Mouse (Mus musculus) forebrain, embryonic 11.5 days (tissue): ENCODE results near the gene Rasgrf2. TPM values are rescaled to one million over a fixed set of nuclear protein-coding genes. Genes with fewer than 3 reads are reported as not detected.

ENCODE experiments used
- ATAC-seq: fragments of 200-750 bp; cut with Nextera tagmentation; replicated peaks from 2 replicates; pipeline ENCODE4 v1.8.0; 2017; ENCODE audit warnings: moderate TSS enrichment; ENCODE audit not compliant: low FRiP score
- DNase-seq: peaks from one replicate; pipeline ENCODE4 v3.0.0-alpha.2; 2017; ENCODE audit warnings: low spot score
- H3K27ac ChIP-seq: fragments of 300-500 bp; sonication (generic); 2 replicates; pipeline ENCODE4 v1.5.1; 2014; ENCODE audit warnings: low read depth, low read length
- H3K27me3 ChIP-seq: fragments of 300-500 bp; sonication (generic); 2 replicates; pipeline ENCODE4 v1.6.1; 2014; ENCODE audit warnings: mild to moderate bottlenecking, low read length, mixed read lengths; ENCODE audit not compliant: control insufficient read depth, insufficient read depth
- H3K36me3 ChIP-seq: fragments of 300-500 bp; sonication (generic); 2 replicates; pipeline ENCODE4 v1.6.1; 2014; ENCODE audit warnings: mild to moderate bottlenecking, low read length, moderate library complexity, mixed read lengths; ENCODE audit not compliant: control insufficient read depth, insufficient read depth
- H3K4me1 ChIP-seq: fragments of 300-500 bp; sonication (generic); replicated peaks from 2 replicates; pipeline ENCODE4 v1.6.1; 2014; ENCODE audit warnings: low read length, mixed read lengths; ENCODE audit not compliant: control insufficient read depth, insufficient read depth
- H3K4me2 ChIP-seq: fragments of 300-500 bp; sonication (generic); 2 replicates; pipeline ENCODE4 v1.6.1; 2014; ENCODE audit warnings: low read depth, mild to moderate bottlenecking, low read length, moderate library complexity, mixed read lengths; ENCODE audit not compliant: severe bottlenecking
- H3K4me3 ChIP-seq: fragments of 300-500 bp; sonication (generic); 2 replicates; pipeline ENCODE4 v1.5.1; 2014; ENCODE audit warnings: low read depth, low read length
- H3K9ac ChIP-seq: fragments of 300-500 bp; sonication (generic); 2 replicates; pipeline ENCODE4 v1.6.1; 2014; ENCODE audit warnings: low read length
- H3K9me3 ChIP-seq: fragments of 300-500 bp; sonication (generic); 2 replicates; pipeline ENCODE4 v1.6.1; 2016; ENCODE audit warnings: low read length, mixed read lengths; ENCODE audit not compliant: control insufficient read depth
- WGBS: fragments of 180-500 bp; shearing (Covaris S2); extraction: QIAGEN DNeasy Blood & Tissue Kit; methylation state at CpG from one replicate; pipeline ENCODE4 v1.1.7; 2014; 5-methylcytosine and 5-hydroxymethylcytosine counted together
- polyA plus RNA-seq: library from polyadenylated mRNA; unstranded; fragments of >200 nt; fragmentation: Nextera tagmentation; extraction: Ambion mirVana; gene quantifications from 2 replicates; pipeline ENCODE4 v1.2.1, GENCODE M21; 2014

The Rasgrf2 gene
- polyA plus RNA-seq, 1 experiment from 2014 or later = 0.08 TPM

- DNase-seq (no peak), ATAC-seq (no peak)
- Histone ChIP-seq H3K27ac (no peak overlapping the region), H3K36me3 (no peaks in the 10 kb centered on the region), H3K27me3 (no peaks in the 10 kb centered on the region), H3K4me3 (no peak overlapping the region), H3K9me3 (no peaks in the 10 kb centered on the region), H3K4me1 (no peaks in the 10 kb centered on the region), H3K4me2 (no peak overlapping the region), H3K9ac (no peak overlapping the region)
Observed at GRCm38 (mm10) chr13:92068651-92069050, 62.8 kb downstream of the Rasgrf2 start.

GRCm38 (mm10) chr13:92067831-92068230, 63.6 kb downstream of the Rasgrf2 start:
- H3K27me3 ChIP-seq = no peaks in the 10 kb centered on the region
- H3K27ac ChIP-seq = no peak overlapping the region
- no peaks in the 10 kb centered on the region for H3K4me1 ChIP-seq
- H3K4me2 ChIP-seq = no peak overlapping the region
- H3K36me3 ChIP-seq = no peaks in the 10 kb centered on the region
- 78% methylated on average over 2 of the region's 2 CpGs for WGBS
- no peak for DNase-seq
- H3K9me3 ChIP-seq = no peaks in the 10 kb centered on the region
- no peak overlapping the region for H3K4me3 ChIP-seq
- no peak for ATAC-seq
- no peak overlapping the region for H3K9ac ChIP-seq

- no peak for ATAC-seq
- WGBS = 92% methylated on average over 12 of the region's 12 CpGs
- Histone ChIP-seq H3K9ac (no peak overlapping the region), H3K36me3 (no peaks in the 10 kb centered on the region), H3K4me3 (no peak overlapping the region), H3K4me2 (no peak overlapping the region), H3K4me1 (no peaks in the 10 kb centered on the region), H3K9me3 (no peaks in the 10 kb centered on the region), H3K27me3 (no peaks in the 10 kb centered on the region), H3K27ac (no peak overlapping the region)
- DNase-seq = no peak
Observed at GRCm38 (mm10) chr13:92053748-92054147, 77.7 kb downstream of the Rasgrf2 start.

GRCm38 (mm10) chr13:92053001-92053400, 78.5 kb downstream of the Rasgrf2 start:
- no peak overlapping the region for H3K4me2 ChIP-seq
- no peaks in the 10 kb centered on the region for H3K27me3 ChIP-seq
- no peak overlapping the region for H3K27ac ChIP-seq
- no peaks in the 10 kb centered on the region for H3K4me1 ChIP-seq
- H3K9ac ChIP-seq = no peak overlapping the region
- no peak overlapping the region for H3K4me3 ChIP-seq
- ATAC-seq (no peak), DNase-seq (no peak)
- H3K36me3 ChIP-seq = no peaks in the 10 kb centered on the region
- no peaks in the 10 kb centered on the region for H3K9me3 ChIP-seq
- WGBS = 89% methylated on average over 3 of the region's 3 CpGs

- Histone ChIP-seq H3K4me2 (no peak overlapping the region), H3K27me3 (no peaks in the 10 kb centered on the region), H3K9ac (no peak overlapping the region), H3K36me3 (no peaks in the 10 kb centered on the region), H3K4me3 (no peak overlapping the region), H3K27ac (no peak overlapping the region), H3K4me1 (no peaks in the 10 kb centered on the region), H3K9me3 (no peaks in the 10 kb centered on the region)
- DNase-seq (no peak), ATAC-seq (no peak)
- 74% methylated on average over 3 of the region's 3 CpGs for WGBS
Observed at GRCm38 (mm10) chr13:92051216-92051615, 80.2 kb downstream of the Rasgrf2 start.

GRCm38 (mm10) chr13:92041584-92042563, 89.6 kb downstream of the Rasgrf2 start:
- ATAC-seq (peak; percentile 73), DNase-seq (peak; percentile 33)
- H3K27me3 ChIP-seq = no peaks in the 10 kb centered on the region
- H3K4me3 ChIP-seq = no peak overlapping the region
- H3K4me1 ChIP-seq = no peaks in the 10 kb centered on the region
- no peaks in the 10 kb centered on the region for H3K36me3 ChIP-seq
- no peak overlapping the region for H3K4me2 ChIP-seq
- WGBS = 40% methylated on average over 8 of the region's 8 CpGs
- no peak overlapping the region for H3K9ac ChIP-seq
- H3K27ac ChIP-seq = no peak overlapping the region
- no peaks in the 10 kb centered on the region for H3K9me3 ChIP-seq

GRCm38 (mm10) chr13:92030364-92031057, 100.9 kb downstream of the Rasgrf2 start:
- no peaks in the 10 kb centered on the region for H3K4me1 ChIP-seq
- no peak overlapping the region for H3K27ac ChIP-seq
- no peak overlapping the region for H3K4me3 ChIP-seq
- H3K36me3 ChIP-seq = no peaks in the 10 kb centered on the region
- no peak overlapping the region for H3K4me2 ChIP-seq
- 92% methylated on average over 24 of the region's 24 CpGs for WGBS
- DNase-seq = peak; percentile 49
- ATAC-seq = no peak
- no peak overlapping the region for H3K9ac ChIP-seq
- H3K27me3 ChIP-seq = no peaks in the 10 kb centered on the region
- no peaks in the 10 kb centered on the region for H3K9me3 ChIP-seq

- DNase-seq (no peak), ATAC-seq (no peak)
- H3K27ac ChIP-seq = no peak overlapping the region
- no peak overlapping the region for H3K4me2 ChIP-seq
- no peaks in the 10 kb centered on the region for H3K27me3 ChIP-seq
- no peaks in the 10 kb centered on the region for H3K36me3 ChIP-seq
- H3K4me1 ChIP-seq = no peaks in the 10 kb centered on the region
- no peak overlapping the region for H3K4me3 ChIP-seq
- no peak overlapping the region for H3K9ac ChIP-seq
- WGBS = 81% methylated on average over 3 of the region's 3 CpGs
- no peaks in the 10 kb centered on the region for H3K9me3 ChIP-seq
Observed at GRCm38 (mm10) chr13:92029666-92030065, 101.8 kb downstream of the Rasgrf2 start.
